ENCODE assay signal across 8 mouse cellular contexts in genomic region chr1:163150203-163150855, GRCm38 (mm10).
A peak's percentile ranks its signal among the peaks of the same experiment; 100 is the strongest.
DNase-seq lines count a peak whose midpoint lies in the region; ATAC-seq lines count a peak whose summit lies in the region.

No protein-coding gene starts in this region.

- 30% methylated on average over 13 of the region's 13 CpGs for WGBS in intestine, embryonic 15.5 days
- WGBS in midbrain, embryonic 13.5 days: 31% methylated on average over 13 of the region's 13 CpGs
- 26% methylated on average over 13 of the region's 13 CpGs for WGBS in stomach, embryonic 15.5 days

- H3K27ac ChIP-seq in intestine, embryonic 15.5 days: no peak overlapping the region
- H3K27ac ChIP-seq in midbrain, embryonic 13.5 days: no peak overlapping the region
- no peak overlapping the region for H3K27ac ChIP-seq in stomach, embryonic 15.5 days

- ATAC-seq in intestine, embryonic 15.5 days: peak; percentile 86
- peak; percentile 97 for ATAC-seq in midbrain, embryonic 13.5 days
- peak; percentile 82 for ATAC-seq in stomach, embryonic 15.5 days (ENCODE audit: insufficient read depth, low FRiP score, low read depth)

- H3K9ac ChIP-seq in intestine, embryonic 15.5 days: no peak overlapping the region
- H3K9ac ChIP-seq in midbrain, embryonic 13.5 days (replicated peaks): 0 out of 2 replicates have a peak overlapping the region, but pooled peaks have one; percentile 46
- no peak overlapping the region for H3K9ac ChIP-seq in stomach, embryonic 15.5 days

- H3K36me3 ChIP-seq in intestine, embryonic 15.5 days: no peaks in the 10 kb centered on the region
- no peaks in the 10 kb centered on the region for H3K36me3 ChIP-seq in midbrain, embryonic 13.5 days
- no peaks in the 10 kb centered on the region for H3K36me3 ChIP-seq in stomach, embryonic 15.5 days

- H3K4me1 ChIP-seq in intestine, embryonic 15.5 days (replicated peaks): no peaks in the 10 kb centered on the region
- no peaks in the 10 kb centered on the region for H3K4me1 ChIP-seq in midbrain, embryonic 13.5 days (replicated peaks)
- no peaks in the 10 kb centered on the region for H3K4me1 ChIP-seq in stomach, embryonic 15.5 days

- H3K4me2 ChIP-seq in intestine, embryonic 15.5 days (replicated peaks): peak overlapping the region; percentile 38
- H3K4me2 ChIP-seq in midbrain, embryonic 13.5 days (replicated peaks): peak overlapping the region; percentile 48
- peak overlapping the region; percentile 44 for H3K4me2 ChIP-seq in stomach, embryonic 15.5 days

- peak; percentile 9 for DNase-seq in thymus, postnatal 4 days
- DNase-seq in thymus, postnatal 10 days (ENCODE audit: low spot score in 2 of 2): no peak
- peak; percentile 71 for DNase-seq in embryo, embryonic 11.5 days (ENCODE audit: low read depth, low spot score)
- DNase-seq in gastrocnemius, postnatal 4 days (ENCODE audit: low spot score in 2 of 2): peak; percentile 31 to 70
- peak; percentile 30 to 84 for DNase-seq in left cerebral cortex, adult 9 months (ENCODE audit: low spot score in 2 of 2)

- H3K9me3 ChIP-seq in intestine, embryonic 15.5 days: no peaks in the 10 kb centered on the region
- no peaks in the 10 kb centered on the region for H3K9me3 ChIP-seq in midbrain, embryonic 13.5 days
- H3K9me3 ChIP-seq in stomach, embryonic 15.5 days: no peaks in the 10 kb centered on the region

- H3K4me3 ChIP-seq in intestine, embryonic 15.5 days (replicated peaks): no peak overlapping the region
- peak overlapping the region; percentile 30 for H3K4me3 ChIP-seq in midbrain, embryonic 13.5 days (replicated peaks)
- peak overlapping the region; percentile 32 for H3K4me3 ChIP-seq in stomach, embryonic 15.5 days (replicated peaks)

- no peaks in the 10 kb centered on the region for H3K27me3 ChIP-seq in intestine, embryonic 15.5 days (replicated peaks)
- H3K27me3 ChIP-seq in midbrain, embryonic 13.5 days: no peaks in the 10 kb centered on the region
- H3K27me3 ChIP-seq in stomach, embryonic 15.5 days (replicated peaks): no peaks in the 10 kb centered on the region

Comparison
In these comparisons a context has a peak if more than half of its experiments do, and no peak if none do; other contexts are left out.
1. DNase-seq: peak in thymus, postnatal 4 days (single experiment), embryo, embryonic 11.5 days (single experiment), gastrocnemius, postnatal 4 days (2 of 2) and left cerebral cortex, adult 9 months (2 of 2); none in thymus, postnatal 10 days (0 of 2).
2. Peak in every context shown above with its lines, with median percentiles within 50 percentile points of each other: ATAC-seq and H3K4me2 ChIP-seq.